Mouse (Mus musculus) megakaryocyte-erythroid progenitor cell, adult 5-6 weeks (primary cell): ENCODE data around the gene Eme1. TPM values are rescaled to one million over a fixed set of nuclear protein-coding genes. Genes with fewer than 3 reads are reported as not detected.

Source experiments
- ATAC-seq: replicated peaks from 2 replicates; pipeline ENCODE4 v1.8.0; 2016; ENCODE audit warnings: mild to moderate bottlenecking, inconsistent platforms; ENCODE audit not compliant: severe bottlenecking, poor library complexity, low FRiP score, low TSS enrichment
- total RNA-seq, 2 experiments: library from RNA; stranded (forward) in 1 of 2; stranded (reverse) in 1 of 2; fragments of 200-1000, 215-1000 nt in 1 of 2; fragments of >200 nt in 1 of 2; fragmentation: Nextera tagmentation in 1 of 2; gene quantifications; 2 replicates each; pipeline ENCODE4 v1.2.3; 2014 to 2017

Eme1 gene
- total RNA-seq, 2 experiments from 2014 or later, result 22.8 to 46.2 TPM

GRCm38 (mm10) chr11:94602356-94602955 lies 51.3 kb downstream of the Eme1 start:
- ATAC-seq, result no peak

- peak; percentile 53 for ATAC-seq
Observed at GRCm38 (mm10) chr11:94601321-94602281, 52.2 kb downstream of the Eme1 start, which contains the start of gene Acsf2. Gene Acsf2, minus strand, starts transcription at chr11:94601871.

GRCm38 (mm10) chr11:94600447-94600846 lies 53.3 kb downstream of the Eme1 start:
- no peak for ATAC-seq

- ATAC-seq, result no peak
Observed at GRCm38 (mm10) chr11:94598437-94599120, 55.2 kb downstream of the Eme1 start.

GRCm38 (mm10) chr11:94597319-94597718 lies 56.4 kb downstream of the Eme1 start:
- ATAC-seq, result no peak

- peak; percentile 83 for ATAC-seq
Observed at GRCm38 (mm10) chr11:94596311-94596852, 57.4 kb downstream of the Eme1 start.

Other genes starting within 250 kb of the Eme1 start
- gene Cacna1g, start 179.8 kb downstream of the Eme1 start, total RNA-seq (2014; fragmentation: Nextera tagmentation), result 0.35 and 1.9 TPM in 2 replicates
- gene Cacna1g, start 179.8 kb downstream of the Eme1 start, total RNA-seq (2017), result 0.04 and 3.8 TPM in 2 replicates
- not detected in 2 replicates for gene Spata20, start 167.8 kb downstream of the Eme1 start, total RNA-seq (2014; fragmentation: Nextera tagmentation)
- not detected in 2 replicates for gene Spata20, start 167.8 kb downstream of the Eme1 start, total RNA-seq (2017)
- not detected in 2 replicates for gene Epn3, start 154.0 kb downstream of the Eme1 start, total RNA-seq (2014; fragmentation: Nextera tagmentation)
- not detected in 2 replicates for gene Epn3, start 154.0 kb downstream of the Eme1 start, total RNA-seq (2017)
- not detected in 2 replicates for gene Mycbpap, start 132.2 kb downstream of the Eme1 start, total RNA-seq (2014; fragmentation: Nextera tagmentation)
- not detected in 2 replicates for gene Mycbpap, start 132.2 kb downstream of the Eme1 start, total RNA-seq (2017)
- 7.4 and 11.2 TPM in 2 replicates for gene Rsad1, start 104.7 kb downstream of the Eme1 start, total RNA-seq (2014; fragmentation: Nextera tagmentation)
- 6.8 and 8.6 TPM in 2 replicates for gene Rsad1, start 104.7 kb downstream of the Eme1 start, total RNA-seq (2017)
- 0.50 and 0.87 TPM in 2 replicates for gene Chad, start 88.9 kb downstream of the Eme1 start, total RNA-seq (2014; fragmentation: Nextera tagmentation)
- not detected in 2 replicates for gene Chad, start 88.9 kb downstream of the Eme1 start, total RNA-seq (2017)
- 6.9 and 10.6 TPM in 2 replicates for gene Acsf2, start 52.1 kb downstream of the Eme1 start, total RNA-seq (2014; fragmentation: Nextera tagmentation)
- gene Acsf2, start 52.1 kb downstream of the Eme1 start, total RNA-seq (2017), result 1.0 and 2.8 TPM in 2 replicates
- gene Lrrc59, start 24.2 kb downstream of the Eme1 start, total RNA-seq (2014; fragmentation: Nextera tagmentation), result 97.5 and 104 TPM in 2 replicates
- gene Lrrc59, start 24.2 kb downstream of the Eme1 start, total RNA-seq (2017), result 141 and 166 TPM in 2 replicates
- gene Mrpl27, start 197 bp downstream of the Eme1 start, total RNA-seq (2014; fragmentation: Nextera tagmentation), result 79.7 and 90.4 TPM in 2 replicates
- gene Mrpl27, start 197 bp downstream of the Eme1 start, total RNA-seq (2017), result 31.7 and 45.3 TPM in 2 replicates
- gene Xylt2, start 23.6 kb upstream of the Eme1 start, total RNA-seq (2014; fragmentation: Nextera tagmentation), result 4.8 and 5.2 TPM in 2 replicates
- 3.8 and 5.0 TPM in 2 replicates for gene Xylt2, start 23.6 kb upstream of the Eme1 start, total RNA-seq (2017)
- gene Gm11541, start 50.5 kb upstream of the Eme1 start, total RNA-seq (2014; fragmentation: Nextera tagmentation), result not detected in 2 replicates
- not detected in 2 replicates for gene Gm11541, start 50.5 kb upstream of the Eme1 start, total RNA-seq (2017)
- gene Cdc34b, start 87.8 kb upstream of the Eme1 start, total RNA-seq (2014; fragmentation: Nextera tagmentation), result not detected in 2 replicates
- gene Cdc34b, start 87.8 kb upstream of the Eme1 start, total RNA-seq (2017), result 0.53 TPM in 1 of 2 replicates, not detected in the other
- gene Tmem92, start 128.7 kb upstream of the Eme1 start, total RNA-seq (2014; fragmentation: Nextera tagmentation), result not detected in 2 replicates
- gene Tmem92, start 128.7 kb upstream of the Eme1 start, total RNA-seq (2017), result not detected in 2 replicates